ENCODE assay signal across 8 mouse cellular contexts in the genomic region with DNA sequence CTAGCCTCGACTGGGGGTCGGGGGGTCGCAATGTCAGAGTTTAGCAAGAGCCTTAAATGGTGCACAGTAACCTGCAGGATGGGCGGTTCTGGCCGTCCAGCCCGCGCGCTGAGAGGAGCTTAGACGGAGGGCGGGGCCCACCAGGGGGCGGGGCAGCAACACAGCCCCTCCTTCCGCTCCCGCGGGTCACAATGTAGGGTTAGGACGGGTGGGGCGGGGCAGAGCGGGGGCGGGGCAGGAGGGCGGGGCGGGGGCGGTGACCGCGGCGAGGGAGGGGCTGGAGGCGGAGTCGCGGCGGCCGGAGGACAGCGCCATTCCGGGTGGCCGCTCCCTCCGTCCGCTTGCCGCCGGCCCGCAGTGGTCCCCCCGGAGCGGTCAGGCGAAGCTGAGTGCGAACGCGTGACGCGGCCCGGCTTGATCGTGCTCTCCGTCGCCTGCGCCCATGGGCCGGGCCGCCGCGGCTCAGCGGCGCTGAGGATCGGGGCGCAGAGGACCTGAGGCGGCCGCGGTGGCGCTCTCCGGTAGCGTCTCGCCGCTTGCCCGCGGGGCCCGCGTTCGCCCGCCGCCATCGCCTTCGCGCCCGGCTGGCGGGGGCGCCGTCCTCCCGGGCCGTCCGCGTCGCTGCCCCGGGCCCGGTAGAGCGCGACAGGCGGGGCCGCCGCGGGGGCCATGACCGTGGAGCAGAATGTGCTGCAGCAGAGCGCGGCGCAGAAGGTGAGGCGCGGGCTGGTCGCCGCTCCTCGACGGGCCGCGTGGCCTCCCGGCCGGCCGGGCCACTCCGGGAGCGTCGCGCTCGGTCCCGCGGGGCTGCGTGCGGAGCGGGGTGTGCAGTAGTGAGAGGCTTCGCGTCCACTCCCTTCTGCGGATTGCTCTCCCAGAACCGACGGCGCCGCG. TPM values are rescaled to one million over a fixed set of nuclear protein-coding genes. Genes with fewer than 3 reads are reported as not detected.
DNase-seq lines count a peak whose midpoint lies in the region; ATAC-seq and TF ChIP-seq lines count a peak whose summit lies in the region.

A gene (plus strand): TSS at position 280 of the 894 bp plus-strand sequence.

- H3K36me3 ChIP-seq in heart, embryonic 10.5 days: no peaks in the 10 kb centered on the region
- no peaks in the 10 kb centered on the region for H3K36me3 ChIP-seq in kidney, embryonic 14.5 days (ENCODE audit: control insufficient read depth, insufficient read depth, low read length)
- no peaks in the 10 kb centered on the region for H3K36me3 ChIP-seq in liver, adult 2 months (ENCODE audit: control insufficient read depth, insufficient read depth, low read length)

- TF ChIP-seq CTCF in bone marrow macrophage, adult 2 months (IDR thresholded peaks at IDR 0.05; ENCODE audit: low read depth, low read length): no peak
- TF ChIP-seq CTCF in liver, adult 2 months (IDR thresholded peaks at IDR 0.05; ENCODE audit: low read depth, low read length): no peak

- under 1% methylated on average over 103 of the region's 126 CpGs for WGBS in heart, embryonic 10.5 days
- under 1% methylated on average over 107 of the region's 126 CpGs for WGBS in kidney, embryonic 14.5 days
- WGBS in liver, adult 2 months: 1% methylated on average over 108 of the region's 126 CpGs

- no peaks in the 10 kb centered on the region for H3K9me3 ChIP-seq in heart, embryonic 10.5 days
- no peaks in the 10 kb centered on the region for H3K9me3 ChIP-seq in kidney, embryonic 14.5 days (ENCODE audit: control insufficient read depth, low read length)

- ATAC-seq in erythroblast, adult 5-6 weeks (replicated peaks; ENCODE audit: low FRiP score, poor library complexity, severe bottlenecking): peak; percentile 87
- peak; percentile 97 for ATAC-seq in kidney, embryonic 14.5 days (ENCODE audit: low FRiP score, low TSS enrichment)
- ATAC-seq in monocyte, adult 5-6 weeks (replicated peaks; ENCODE audit: insufficient number of reproducible peaks, low FRiP score, low TSS enrichment, poor library complexity, severe bottlenecking): peak; percentile 88

- peak within 1 kb of the TSS; percentile 37 for H3K27ac ChIP-seq in bone marrow macrophage, adult 2 months (ENCODE audit: insufficient read depth, low read depth, low read length)
- peak within 1 kb of the TSS; percentile 98 for H3K27ac ChIP-seq in heart, embryonic 10.5 days
- H3K27ac ChIP-seq in kidney, embryonic 14.5 days (ENCODE audit: low read depth, low read length): peak within 1 kb of the TSS; percentile 72
- H3K27ac ChIP-seq in liver, adult 2 months (replicated peaks; ENCODE audit: insufficient read depth, low read depth, low read length): peak within 1 kb of the TSS; percentile 72

- H3K4me2 ChIP-seq in kidney, embryonic 14.5 days (replicated peaks; ENCODE audit: low read depth, low read length): peak within 1 kb of the TSS; percentile 58

- TF ChIP-seq POLR2A in bone marrow macrophage, adult 2 months (IDR thresholded peaks at IDR 0.05; ENCODE audit: borderline replicate concordance, low read depth, low read length): no peak
- TF ChIP-seq POLR2A in liver, adult 2 months (IDR thresholded peaks at IDR 0.05; ENCODE audit: extremely low read depth, insufficient read depth, low read length): peak; percentile 87

- DNase-seq in B cell, adult 2 months: peak; percentile 95 to 96
- peak; percentile 97 for DNase-seq in heart, embryonic 10.5 days (ENCODE audit: low spot score)
- DNase-seq in liver, adult 2 months (ENCODE audit: extremely low read depth, low read depth, low spot score): peak; percentile 72
- peak; percentile 93 to 94 for DNase-seq in spleen, postnatal 36 days (ENCODE audit: low spot score in 2 of 2)

- H3K4me1 ChIP-seq in bone marrow macrophage, adult 2 months (ENCODE audit: control insufficient read depth, insufficient read depth, low read length): peaks cover 16% of the 10 kb centered on the region
- peaks cover 16% of the 10 kb centered on the region for H3K4me1 ChIP-seq in heart, embryonic 10.5 days
- H3K4me1 ChIP-seq in kidney, embryonic 14.5 days (ENCODE audit: control insufficient read depth, insufficient read depth, low read length): 0 out of 2 replicates have a peak, but pooled peaks cover 5% of the 10 kb centered on the region
- H3K4me1 ChIP-seq in liver, adult 2 months (ENCODE audit: control insufficient read depth, insufficient read depth, low read length): peaks cover 15% of the 10 kb centered on the region

- no peaks in the 10 kb centered on the region for H3K27me3 ChIP-seq in heart, embryonic 10.5 days (ENCODE audit: insufficient read depth, poor library complexity, severe bottlenecking)
- no peaks in the 10 kb centered on the region for H3K27me3 ChIP-seq in kidney, embryonic 14.5 days (ENCODE audit: control insufficient read depth, insufficient read depth, low read length)
- H3K27me3 ChIP-seq in liver, adult 2 months (ENCODE audit: control insufficient read depth, insufficient read depth, low read length): no peaks in the 10 kb centered on the region

- peaks cover 13% of the 10 kb centered on the region; the same call in 1 of the 2 replicates for H3K79me2 ChIP-seq in liver, adult 2 months (ENCODE audit: control insufficient read depth, insufficient read depth, low read length)

- peak within 1 kb of the TSS; percentile 85 for H3K9ac ChIP-seq in kidney, embryonic 14.5 days (ENCODE audit: low read depth, low read length)
- peak within 1 kb of the TSS; percentile 91 for H3K9ac ChIP-seq in liver, adult 2 months (ENCODE audit: low read depth, low read length)

- peak within 1 kb of the TSS; percentile 83 for H3K4me3 ChIP-seq in bone marrow macrophage, adult 2 months (ENCODE audit: insufficient read depth, low read length)
- peak within 1 kb of the TSS; percentile 93 for H3K4me3 ChIP-seq in heart, embryonic 10.5 days
- H3K4me3 ChIP-seq in kidney, embryonic 14.5 days (ENCODE audit: low read length): peak within 1 kb of the TSS; percentile 61
- H3K4me3 ChIP-seq in liver, adult 2 months (ENCODE audit: insufficient read depth, low read depth, low read length): peak within 1 kb of the TSS; percentile 83

RNA-seq across cellular contexts. Expression of the gene that starts here (rescaled TPM):
- polyA plus RNA-seq in bone marrow macrophage, adult 2 months (2012; ENCODE audit: insufficient read depth, insufficient read length, missing spikeins): 49.4 and 52.9 TPM in 2 replicates
- total RNA-seq in erythroblast, adult 5-6 weeks (2015; ENCODE audit: low replicate concordance): 232 and 239 TPM in 2 replicates
- 406 and 472 TPM in 2 replicates for total RNA-seq in erythroblast, adult 5-6 weeks (2017; ENCODE audit: low replicate concordance)
- 20.8 and 23.1 TPM in 2 replicates for polyA plus RNA-seq in heart, embryonic 10.5 days (2016; fragmentation: Nextera tagmentation; extraction: Ambion mirVana)
- polyA plus RNA-seq in kidney, embryonic 14.5 days (2014; fragmentation: Nextera tagmentation; extraction: Ambion mirVana): 17.2 and 31.5 TPM in 2 replicates
- 24.8 and 26.0 TPM in 2 replicates for total RNA-seq in liver, adult 2 months (2014; rRNA removed)
- 7.1 and 8.2 TPM in 2 replicates for polyA plus RNA-seq in liver, adult 2 months (2012; rRNA removed)
- total RNA-seq in monocyte, adult 5-6 weeks (2017): 133 to 147 TPM (median 143 TPM) in 3 replicates

Comparison
In these comparisons a context has a peak if more than half of its experiments do, and no peak if none do; other contexts are left out.
1. Peak in every context shown above with its lines: DNase-seq, ATAC-seq, H3K4me3 ChIP-seq and H3K27ac ChIP-seq.
2. H3K27ac ChIP-seq: peak in every context shown above with its lines; median percentile 98 in heart, embryonic 10.5 days; 72 in kidney, embryonic 14.5 days; 72 in liver, adult 2 months; 37 in bone marrow macrophage, adult 2 months.